Mouse (Mus musculus) C2C12 (cell line): ENCODE data around the gene Zfp335.

Source experiments
- CEBPB ChIP-seq: IDR thresholded peaks from one replicate; pipeline ENCODE4 v1.6.1; 2011; ENCODE audit warnings: low read depth, mild to moderate bottlenecking, control low read depth, moderate library complexity
- CTCF ChIP-seq: IDR thresholded peaks from one replicate; pipeline ENCODE4 v1.5.1; 2011; ENCODE audit not compliant: control insufficient read depth, insufficient read depth, insufficient read length
- FOSL1 ChIP-seq: IDR thresholded peaks from one replicate; pipeline ENCODE4 v1.8.0; 2011; ENCODE audit warnings: mild to moderate bottlenecking, low read length; ENCODE audit not compliant: poor library complexity, insufficient read depth, severe bottlenecking
- MAX ChIP-seq: IDR thresholded peaks from one replicate; pipeline ENCODE4 v1.6.1; 2011; ENCODE audit warnings: mild to moderate bottlenecking, control low read depth
- MYOG ChIP-seq: IDR thresholded peaks from one replicate; pipeline ENCODE4 v1.6.1; 2011; ENCODE audit not compliant: control insufficient read depth, insufficient read length; ENCODE audit errors: extremely low read depth
- USF1 ChIP-seq: IDR thresholded peaks from one replicate; pipeline ENCODE4 v1.6.1; 2011; ENCODE audit warnings: low read depth, mild to moderate bottlenecking, control low read depth, moderate library complexity

DNA sequence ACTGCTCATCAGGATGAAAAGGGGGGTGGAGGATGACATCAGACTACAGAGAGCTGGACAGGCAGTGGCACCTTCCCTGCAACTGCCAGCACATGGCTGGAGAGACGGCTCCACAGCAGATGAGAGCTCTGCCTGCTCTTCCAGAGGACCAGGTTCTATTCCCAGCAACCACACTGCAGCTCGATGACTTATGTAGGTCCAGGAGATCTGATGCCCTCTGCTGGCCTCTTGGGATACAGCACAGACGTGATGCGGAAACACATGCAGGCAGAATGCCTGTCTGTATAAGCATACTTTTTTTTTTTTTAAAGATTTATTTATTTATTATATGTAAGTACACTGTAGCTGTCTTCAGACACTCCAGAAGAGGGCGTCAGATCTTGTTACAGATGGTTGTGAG, 6.8 kb upstream of the Zfp335 start:
- TF ChIP-seq CTCF: no peak
- no peak for TF ChIP-seq MYOG
- no peak for TF ChIP-seq CEBPB
- TF ChIP-seq MAX: no peak
- no peak for TF ChIP-seq USF1
- TF ChIP-seq FOSL1: no peak
